Mouse (Mus musculus) spleen, adult 2 months (tissue): ENCODE measurements around the gene Tgif1.

Source experiments
- CTCF ChIP-seq: fragments of 200-500 bp; IDR thresholded peaks from 2 replicates; pipeline ENCODE4 v1.5.1; 2011; ENCODE audit warnings: mild to moderate bottlenecking, inconsistent platforms; ENCODE audit not compliant: insufficient read depth, insufficient read length, insufficient replicate concordance; ENCODE audit errors: extremely low read depth
- POLR2A ChIP-seq: fragments of 200-500 bp; IDR thresholded peaks from 2 replicates; pipeline ENCODE4 v1.6.1; 2011; ENCODE audit warnings: low read depth, low read length, inconsistent platforms

DNA sequence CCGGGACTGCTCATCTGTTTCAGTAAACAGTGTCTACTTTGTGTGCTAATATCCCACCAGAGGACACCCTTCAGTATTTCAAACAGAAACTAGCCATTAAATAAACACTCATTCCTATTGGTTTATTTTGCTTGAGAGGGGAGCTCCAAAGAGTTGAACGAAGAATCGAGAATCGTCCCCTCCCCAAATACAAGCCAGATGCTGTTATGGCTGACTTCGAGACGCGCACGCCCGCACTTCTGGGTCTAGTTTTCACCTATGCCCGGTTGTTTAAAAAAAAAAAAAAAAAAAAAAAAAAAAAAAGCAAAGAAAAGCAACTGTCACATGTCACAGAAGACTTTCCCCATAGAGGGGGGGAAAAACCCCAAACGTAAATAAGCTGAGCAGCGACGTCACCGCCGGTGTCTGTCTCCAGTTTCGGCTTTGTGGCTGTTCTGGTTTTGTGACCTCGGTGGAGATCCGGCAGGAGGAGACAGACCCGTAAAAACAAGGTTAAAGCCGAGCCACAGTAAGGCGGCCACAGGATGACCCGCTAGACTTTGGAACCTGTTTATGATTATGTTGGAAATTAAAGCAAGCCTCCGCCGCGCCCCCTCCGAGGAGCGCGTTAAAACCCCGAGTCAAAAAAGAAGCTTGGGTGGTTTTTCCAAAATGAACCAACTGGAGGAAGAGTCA lies 1.2 kb downstream of the Tgif1 start:
- peak; percentile 3; the same call in 1 of the 2 replicates for TF ChIP-seq CTCF
- TF ChIP-seq POLR2A: no peak
